Mouse (Mus musculus) left cerebral cortex, postnatal 10 days (tissue): ENCODE measurements around the gene Gm5798. TPM values are rescaled to one million over a fixed set of nuclear protein-coding genes. Genes with fewer than 3 reads are reported as not detected.
"Not testable (repeated sequence)": the region's sequence is repeated elsewhere in the genome, so short reads cannot be mapped to it uniquely, and the experiment has no call there.

Experiments
- DNase-seq, 2 experiments: peaks; one replicate each; pipeline ENCODE4 v3.0.0; 2021 to 2022; ENCODE audit warnings: low spot score in 2 of 2, mixed read lengths in 1 of 2; ENCODE audit errors: extremely low spot score in 1 of 2
- intact Hi-C: fragments of 180-260 bp; cut with DNase I; formaldehyde crosslinking; loops from one replicate; pipeline ENCODE4 v1.15.1; 2025
- total RNA-seq, 2 experiments: library from RNA; stranded (reverse); gene quantifications; 2 replicates each; pipeline ENCODE4 v1.2.3; 2021

The Gm5798 gene
- total RNA-seq: not detected

- intact Hi-C loops, DNase-seq: not testable (repeated sequence)
Observed at GRCm38 (mm10) chr14:41348309-41348708, at the start of gene Gm5798. Gene Gm5798, plus strand, starts transcription at chr14:41348609.

- intact Hi-C loops, DNase-seq: not testable (repeated sequence)
Observed at GRCm38 (mm10) chr14:41386279-41386678, 37.9 kb downstream of the Gm5798 start, which contains the start of gene Gm7945. Gene Gm7945, minus strand, starts transcription at chr14:41386379.

Other genes with a start within 250 kb of the Gm5798 start
- not detected for gene Mat1a, start 243.6 kb upstream of the Gm5798 start, total RNA-seq
- gene Sftpa1, start 216.8 kb upstream of the Gm5798 start, total RNA-seq: not detected
- gene Mbl1, start 197.2 kb upstream of the Gm5798 start, total RNA-seq: not detected
- gene Sftpd, start 163.5 kb upstream of the Gm5798 start, total RNA-seq: not detected
- under 1 TPM; 0.36 to 0.54 TPM for gene Gm2832, start 69.8 kb upstream of the Gm5798 start, total RNA-seq
- gene Gm7945, start 37.8 kb downstream of the Gm5798 start, total RNA-seq: not detected
- gene Gm6482, start 59.7 kb downstream of the Gm5798 start, total RNA-seq: not detected
- gene Gm7954, start 104.9 kb downstream of the Gm5798 start, total RNA-seq: not detected
- under 1 TPM in 1 of 2 experiments, not detected in 1; 0.58 TPM for gene Gm3486, start 140.9 kb downstream of the Gm5798 start, total RNA-seq
- gene Gm7970, start 207.0 kb downstream of the Gm5798 start, total RNA-seq: not detected
- gene 1700049E17Rik2, start 224.6 kb downstream of the Gm5798 start, total RNA-seq: 1 to 10 TPM in 1 of 2 experiments, not detected in 1; 1.4 TPM